Mouse (Mus musculus): ENCODE data around the gene Cnot6. TPM values are rescaled to one million over a fixed set of nuclear protein-coding genes. Genes with fewer than 3 reads are reported as not detected.

Gene Cnot6
- total RNA-seq, 2 experiments from 2014 or later, result 69.7 to 104 TPM

- peak; percentile 68; the same call in 1 of the 2 replicates for ATAC-seq (replicated peaks; ENCODE audit: low FRiP score, low TSS enrichment, poor library complexity, severe bottlenecking)
These were observed 8.8 kb upstream of the Cnot6 start for GRCm38 (mm10) chr11:49721358-49721757.

- peak; percentile 46 for ATAC-seq (replicated peaks; ENCODE audit: low FRiP score, low TSS enrichment, poor library complexity, severe bottlenecking)
These were observed 7.1 kb upstream of the Cnot6 start for GRCm38 (mm10) chr11:49719466-49720151.

- ATAC-seq (replicated peaks; ENCODE audit: low FRiP score, low TSS enrichment, poor library complexity, severe bottlenecking), result 0 out of 2 replicates have a peak, but pooled peaks have one; percentile 32
These were observed 1.1 kb upstream of the Cnot6 start for GRCm38 (mm10) chr11:49713336-49714334.

- 0 out of 2 replicates have a peak, but pooled peaks have one; percentile 9 for ATAC-seq (replicated peaks; ENCODE audit: low FRiP score, low TSS enrichment, poor library complexity, severe bottlenecking)
These were observed 455 bp downstream of the Cnot6 start for GRCm38 (mm10) chr11:49711981-49712554.

GRCm38 (mm10) chr11:49710664-49711063 lies 1.9 kb downstream of the Cnot6 start:
- ATAC-seq (replicated peaks; ENCODE audit: low FRiP score, low TSS enrichment, poor library complexity, severe bottlenecking), result no peak

GRCm38 (mm10) chr11:49707834-49708233 lies 4.7 kb downstream of the Cnot6 start:
- ATAC-seq (replicated peaks; ENCODE audit: low FRiP score, low TSS enrichment, poor library complexity, severe bottlenecking), result no peak

- ATAC-seq (replicated peaks; ENCODE audit: low FRiP score, low TSS enrichment, poor library complexity, severe bottlenecking), result no peak
These were observed 7.7 kb downstream of the Cnot6 start for GRCm38 (mm10) chr11:49704804-49705203.

GRCm38 (mm10) chr11:49702014-49702413 lies 10.5 kb downstream of the Cnot6 start:
- ATAC-seq (replicated peaks; ENCODE audit: low FRiP score, low TSS enrichment, poor library complexity, severe bottlenecking), result no peak

GRCm38 (mm10) chr11:49699079-49699478 lies 13.4 kb downstream of the Cnot6 start:
- no peak for ATAC-seq (replicated peaks; ENCODE audit: low FRiP score, low TSS enrichment, poor library complexity, severe bottlenecking)

GRCm38 (mm10) chr11:49697779-49698178 lies 14.7 kb downstream of the Cnot6 start:
- no peak for ATAC-seq (replicated peaks; ENCODE audit: low FRiP score, low TSS enrichment, poor library complexity, severe bottlenecking)

GRCm38 (mm10) chr11:49696472-49696871 lies 16.1 kb downstream of the Cnot6 start:
- no peak for ATAC-seq (replicated peaks; ENCODE audit: low FRiP score, low TSS enrichment, poor library complexity, severe bottlenecking)

GRCm38 (mm10) chr11:49695695-49696094 lies 16.8 kb downstream of the Cnot6 start:
- no peak for ATAC-seq (replicated peaks; ENCODE audit: low FRiP score, low TSS enrichment, poor library complexity, severe bottlenecking)

GRCm38 (mm10) chr11:49695013-49695412 lies 17.5 kb downstream of the Cnot6 start:
- no peak for ATAC-seq (replicated peaks; ENCODE audit: low FRiP score, low TSS enrichment, poor library complexity, severe bottlenecking)

- ATAC-seq (replicated peaks; ENCODE audit: low FRiP score, low TSS enrichment, poor library complexity, severe bottlenecking), result no peak
These were observed 28.1 kb downstream of the Cnot6 start for GRCm38 (mm10) chr11:49684237-49684973.

- ATAC-seq (replicated peaks; ENCODE audit: low FRiP score, low TSS enrichment, poor library complexity, severe bottlenecking), result no peak
These were observed 39.1 kb downstream of the Cnot6 start for GRCm38 (mm10) chr11:49673433-49673832.

GRCm38 (mm10) chr11:49665462-49665861 lies 47.1 kb downstream of the Cnot6 start:
- peak; percentile 46 for ATAC-seq (replicated peaks; ENCODE audit: low FRiP score, low TSS enrichment, poor library complexity, severe bottlenecking)

- ATAC-seq (replicated peaks; ENCODE audit: low FRiP score, low TSS enrichment, poor library complexity, severe bottlenecking), result no peak
These were observed 48.0 kb downstream of the Cnot6 start for GRCm38 (mm10) chr11:49664262-49665140.

GRCm38 (mm10) chr11:49663310-49663709 lies 49.2 kb downstream of the Cnot6 start, which contains the start of gene Scgb3a1:
TSS of gene Scgb3a1 (plus strand) at chr11:49663610.
- ATAC-seq (replicated peaks; ENCODE audit: low FRiP score, low TSS enrichment, poor library complexity, severe bottlenecking), result no peak
